ENCODE assay signal across 8 mouse cellular contexts in the genomic region with DNA sequence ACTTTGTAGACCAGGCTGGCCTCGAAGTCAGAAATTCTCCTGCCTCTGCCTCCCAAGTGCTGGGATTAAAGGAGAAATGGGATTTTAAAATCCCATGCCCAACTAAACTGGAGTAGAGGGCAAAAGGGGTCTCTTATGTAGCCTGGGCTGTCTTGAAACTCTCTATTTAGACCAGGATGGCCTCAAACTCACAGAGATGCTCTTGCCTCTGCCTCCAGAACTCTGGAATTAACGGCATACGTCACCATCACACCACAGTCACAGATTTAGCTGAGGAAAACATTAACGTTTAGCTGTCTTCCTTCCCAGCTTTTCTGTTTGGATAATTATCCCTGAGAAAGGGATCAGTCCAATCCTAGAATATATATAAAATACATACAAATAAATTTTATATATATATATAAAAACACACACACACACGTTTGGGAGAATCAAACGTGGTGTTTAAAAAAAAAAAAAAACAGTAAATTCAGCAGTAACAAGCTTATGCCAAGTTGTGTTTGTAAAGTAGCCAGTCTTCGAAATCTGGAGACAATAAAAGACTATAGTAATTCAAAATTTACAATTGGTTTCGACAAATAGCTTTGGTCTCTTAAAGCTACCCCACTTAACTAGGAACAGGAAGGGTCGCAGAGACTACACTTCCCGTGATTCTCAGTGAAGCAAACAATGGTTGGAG. TPM values are rescaled to one million over a fixed set of nuclear protein-coding genes. Genes with fewer than 3 reads are reported as not detected.
A peak's percentile ranks its signal among the peaks of the same experiment; 100 is the strongest.
DNase-seq lines count a peak whose midpoint lies in the region; ATAC-seq lines count a peak whose summit lies in the region.

No protein-coding gene starts in this region.

- no peak for DNase-seq in heart, adult 9 months (ENCODE audit: low spot score in 2 of 2)
- DNase-seq in midbrain, embryonic 14.5 days = no peak
- DNase-seq in midbrain, embryonic 11.5 days (ENCODE audit: low spot score, missing footprints) = no peak
- no peak for DNase-seq in thymus, postnatal 36 days
- DNase-seq in adrenal gland, adult 2 months = no peak

- WGBS in heart, embryonic 14.5 days = 48% methylated on average over 10 of the region's 10 CpGs
- 50% methylated on average over 10 of the region's 10 CpGs for WGBS in midbrain, embryonic 14.5 days
- 52% methylated on average over 10 of the region's 10 CpGs for WGBS in midbrain, embryonic 11.5 days
- WGBS in hindbrain, embryonic 16.5 days = 48% methylated on average over 10 of the region's 10 CpGs
- WGBS in stomach, embryonic 15.5 days = 42% methylated on average over 10 of the region's 10 CpGs

- H3K27ac ChIP-seq in heart, embryonic 14.5 days (replicated peaks in 1 of 2; ENCODE audit: control insufficient read depth in 1 of 2, insufficient read depth in 1 of 2, low read depth in 2 of 2, low read length in 2 of 2) = no peak overlapping the region
- no peak overlapping the region for H3K27ac ChIP-seq in midbrain, embryonic 14.5 days (replicated peaks; ENCODE audit: low read depth, low read length)
- no peak overlapping the region for H3K27ac ChIP-seq in midbrain, embryonic 11.5 days (ENCODE audit: low read depth, low read length)
- no peak overlapping the region for H3K27ac ChIP-seq in hindbrain, embryonic 16.5 days (ENCODE audit: low read depth, low read length)
- no peak overlapping the region for H3K27ac ChIP-seq in stomach, embryonic 15.5 days

- no peaks in the 10 kb centered on the region for H3K9me3 ChIP-seq in heart, embryonic 14.5 days (ENCODE audit: control insufficient read depth, low read length)
- H3K9me3 ChIP-seq in midbrain, embryonic 14.5 days (ENCODE audit: control insufficient read depth, low read length) = no peaks in the 10 kb centered on the region
- H3K9me3 ChIP-seq in midbrain, embryonic 11.5 days (ENCODE audit: control insufficient read depth, low read length) = no peaks in the 10 kb centered on the region
- no peaks in the 10 kb centered on the region for H3K9me3 ChIP-seq in hindbrain, embryonic 16.5 days (ENCODE audit: control insufficient read depth, low read length)
- H3K9me3 ChIP-seq in stomach, embryonic 15.5 days = no peaks in the 10 kb centered on the region

- peaks cover 10 to 26% of the 10 kb centered on the region in 2 experiments for H3K4me1 ChIP-seq in heart, embryonic 14.5 days (ENCODE audit: control insufficient read depth in 2 of 2, insufficient read depth in 2 of 2, low read length in 2 of 2)
- peaks cover 23% of the 10 kb centered on the region for H3K4me1 ChIP-seq in midbrain, embryonic 14.5 days (ENCODE audit: control insufficient read depth, insufficient read depth, low read length)
- H3K4me1 ChIP-seq in midbrain, embryonic 11.5 days (ENCODE audit: control insufficient read depth, insufficient read depth, low read length) = peaks cover 16% of the 10 kb centered on the region
- peaks cover 26% of the 10 kb centered on the region for H3K4me1 ChIP-seq in hindbrain, embryonic 16.5 days (ENCODE audit: control insufficient read depth, insufficient read depth, low read depth, low read length)
- H3K4me1 ChIP-seq in stomach, embryonic 15.5 days = peaks cover 22% of the 10 kb centered on the region

- H3K9ac ChIP-seq in heart, embryonic 14.5 days (ENCODE audit: low read length) = no peak overlapping the region
- H3K9ac ChIP-seq in midbrain, embryonic 14.5 days (replicated peaks; ENCODE audit: low read length) = no peak overlapping the region
- no peak overlapping the region for H3K9ac ChIP-seq in midbrain, embryonic 11.5 days (ENCODE audit: low read length)
- H3K9ac ChIP-seq in hindbrain, embryonic 16.5 days (ENCODE audit: low read depth, low read length) = no peak overlapping the region
- no peak overlapping the region for H3K9ac ChIP-seq in stomach, embryonic 15.5 days

- peaks cover 60% of the 10 kb centered on the region for H3K36me3 ChIP-seq in heart, embryonic 14.5 days (ENCODE audit: control insufficient read depth, insufficient read depth, low read length)
- peaks cover 56% of the 10 kb centered on the region for H3K36me3 ChIP-seq in midbrain, embryonic 14.5 days (ENCODE audit: control insufficient read depth, insufficient read depth, low read length)
- H3K36me3 ChIP-seq in midbrain, embryonic 11.5 days (ENCODE audit: control insufficient read depth, insufficient read depth, low read length) = peaks cover 17% of the 10 kb centered on the region
- peaks cover 22% of the 10 kb centered on the region for H3K36me3 ChIP-seq in hindbrain, embryonic 16.5 days (ENCODE audit: control insufficient read depth, insufficient read depth, low read length)
- peaks cover 41% of the 10 kb centered on the region for H3K36me3 ChIP-seq in stomach, embryonic 15.5 days

- 0 out of 2 replicates have a peak overlapping the region, but pooled peaks have one; percentile 37 for H3K4me2 ChIP-seq in heart, embryonic 14.5 days (ENCODE audit: low read length)
- H3K4me2 ChIP-seq in midbrain, embryonic 14.5 days (ENCODE audit: low read length) = peak overlapping the region; percentile 26; the same call in 1 of the 2 replicates
- H3K4me2 ChIP-seq in midbrain, embryonic 11.5 days = no peak overlapping the region
- H3K4me2 ChIP-seq in hindbrain, embryonic 16.5 days (ENCODE audit: low read length) = peak overlapping the region; percentile 32; the same call in 1 of the 2 replicates
- H3K4me2 ChIP-seq in stomach, embryonic 15.5 days = peak overlapping the region; percentile 37

- no peaks in the 10 kb centered on the region for H3K27me3 ChIP-seq in heart, embryonic 14.5 days (ENCODE audit: control insufficient read depth, insufficient read depth, low read length)
- no peaks in the 10 kb centered on the region for H3K27me3 ChIP-seq in midbrain, embryonic 14.5 days (ENCODE audit: control insufficient read depth, insufficient read depth, low read length)
- no peaks in the 10 kb centered on the region for H3K27me3 ChIP-seq in midbrain, embryonic 11.5 days (ENCODE audit: control insufficient read depth, insufficient read depth, low read length)
- no peaks in the 10 kb centered on the region for H3K27me3 ChIP-seq in hindbrain, embryonic 16.5 days (replicated peaks; ENCODE audit: control insufficient read depth, insufficient read depth, low read length)
- no peaks in the 10 kb centered on the region for H3K27me3 ChIP-seq in stomach, embryonic 15.5 days (replicated peaks)

- H3K4me3 ChIP-seq in heart, embryonic 14.5 days (ENCODE audit: control insufficient read depth in 1 of 2, insufficient read depth in 1 of 2, low read depth in 1 of 2, low read length in 2 of 2) = peak overlapping the region in 1 of 2 experiments; percentile 84; a peak in 1 of 4 replicates
- H3K4me3 ChIP-seq in midbrain, embryonic 14.5 days (replicated peaks; ENCODE audit: low read depth, low read length) = peak overlapping the region; percentile 91; the same call in 1 of the 2 replicates
- H3K4me3 ChIP-seq in midbrain, embryonic 11.5 days (ENCODE audit: low read depth, low read length) = no peak overlapping the region
- no peak overlapping the region for H3K4me3 ChIP-seq in hindbrain, embryonic 16.5 days (ENCODE audit: low read length)
- H3K4me3 ChIP-seq in stomach, embryonic 15.5 days (replicated peaks) = no peak overlapping the region

- ATAC-seq in heart, embryonic 14.5 days (ENCODE audit: insufficient number of reproducible peaks, insufficient read depth, low FRiP score, low read depth) = no peak
- ATAC-seq in midbrain, embryonic 14.5 days (ENCODE audit: low FRiP score, low TSS enrichment) = no peak
- no peak for ATAC-seq in midbrain, embryonic 11.5 days (ENCODE audit: low FRiP score)
- ATAC-seq in hindbrain, embryonic 16.5 days = no peak
- no peak for ATAC-seq in stomach, embryonic 15.5 days (ENCODE audit: insufficient read depth, low FRiP score, low read depth)

RNA-seq across cellular contexts. Expression of a gene that starts 0.5 kb away (rescaled TPM):
- 451 and 502 TPM in 2 replicates for polyA plus RNA-seq in heart, embryonic 14.5 days (2014; fragmentation: Nextera tagmentation; extraction: Ambion mirVana)
- 1,285 and 1,320 TPM in 2 replicates for polyA plus RNA-seq in midbrain, embryonic 14.5 days (2014; fragmentation: Nextera tagmentation; extraction: Ambion mirVana)
- polyA plus RNA-seq in midbrain, embryonic 11.5 days (2014; fragmentation: Nextera tagmentation; extraction: Ambion mirVana) = 867 and 919 TPM in 2 replicates
- 1,253 and 1,320 TPM in 2 replicates for polyA plus RNA-seq in hindbrain, embryonic 16.5 days (2015; fragmentation: Nextera tagmentation; extraction: Ambion mirVana)
- polyA plus RNA-seq in stomach, embryonic 15.5 days (2015; fragmentation: Nextera tagmentation; extraction: Ambion mirVana) = 518 and 580 TPM in 2 replicates
- total RNA-seq in adrenal gland, adult 2 months (2021) = 100 to 1,000 TPM; 276 to 366 TPM
- 282 and 345 TPM in 2 replicates for polyA plus RNA-seq in adrenal gland, adult 2 months (2012; rRNA removed)

RNA-seq across cellular contexts. Expression of a gene that starts 13.6 kb away (rescaled TPM):
- polyA plus RNA-seq in heart, embryonic 14.5 days (2014; fragmentation: Nextera tagmentation; extraction: Ambion mirVana) = 37.1 and 46.0 TPM in 2 replicates
- 69.6 and 79.9 TPM in 2 replicates for polyA plus RNA-seq in midbrain, embryonic 14.5 days (2014; fragmentation: Nextera tagmentation; extraction: Ambion mirVana)
- 62.2 and 64.4 TPM in 2 replicates for polyA plus RNA-seq in midbrain, embryonic 11.5 days (2014; fragmentation: Nextera tagmentation; extraction: Ambion mirVana)
- 81.0 and 90.7 TPM in 2 replicates for polyA plus RNA-seq in hindbrain, embryonic 16.5 days (2015; fragmentation: Nextera tagmentation; extraction: Ambion mirVana)
- 50.6 and 65.0 TPM in 2 replicates for polyA plus RNA-seq in stomach, embryonic 15.5 days (2015; fragmentation: Nextera tagmentation; extraction: Ambion mirVana)
- total RNA-seq in adrenal gland, adult 2 months (2021) = 100 to 1,000 TPM in 1 of 2 experiments, 10 to 100 TPM in 1; 84.6 to 106 TPM
- 27.6 and 27.7 TPM in 2 replicates for polyA plus RNA-seq in adrenal gland, adult 2 months (2012; rRNA removed)

RNA-seq across cellular contexts. Expression of a gene that starts 18.0 kb away (rescaled TPM):
- polyA plus RNA-seq in heart, embryonic 14.5 days (2014; fragmentation: Nextera tagmentation; extraction: Ambion mirVana) = 20.7 and 21.0 TPM in 2 replicates
- 35.8 and 40.2 TPM in 2 replicates for polyA plus RNA-seq in midbrain, embryonic 14.5 days (2014; fragmentation: Nextera tagmentation; extraction: Ambion mirVana)
- polyA plus RNA-seq in midbrain, embryonic 11.5 days (2014; fragmentation: Nextera tagmentation; extraction: Ambion mirVana) = 47.7 and 49.6 TPM in 2 replicates
- polyA plus RNA-seq in hindbrain, embryonic 16.5 days (2015; fragmentation: Nextera tagmentation; extraction: Ambion mirVana) = 28.5 and 40.4 TPM in 2 replicates
- 21.2 and 26.9 TPM in 2 replicates for polyA plus RNA-seq in stomach, embryonic 15.5 days (2015; fragmentation: Nextera tagmentation; extraction: Ambion mirVana)
- 10 to 100 TPM; 32.3 to 45.5 TPM for total RNA-seq in adrenal gland, adult 2 months (2021)
- polyA plus RNA-seq in adrenal gland, adult 2 months (2012; rRNA removed) = 43.7 and 52.2 TPM in 2 replicates

RNA-seq across cellular contexts. Expression of a gene that starts 36.1 kb away (rescaled TPM):
- polyA plus RNA-seq in heart, embryonic 14.5 days (2014; fragmentation: Nextera tagmentation; extraction: Ambion mirVana) = 67.3 and 69.6 TPM in 2 replicates
- polyA plus RNA-seq in midbrain, embryonic 14.5 days (2014; fragmentation: Nextera tagmentation; extraction: Ambion mirVana) = 65.8 and 97.4 TPM in 2 replicates
- polyA plus RNA-seq in midbrain, embryonic 11.5 days (2014; fragmentation: Nextera tagmentation; extraction: Ambion mirVana) = 141 and 148 TPM in 2 replicates
- 97.3 and 104 TPM in 2 replicates for polyA plus RNA-seq in hindbrain, embryonic 16.5 days (2015; fragmentation: Nextera tagmentation; extraction: Ambion mirVana)
- 90.2 and 95.0 TPM in 2 replicates for polyA plus RNA-seq in stomach, embryonic 15.5 days (2015; fragmentation: Nextera tagmentation; extraction: Ambion mirVana)
- 10 to 100 TPM; 50.2 to 67.1 TPM for total RNA-seq in adrenal gland, adult 2 months (2021)
- 18.4 and 20.7 TPM in 2 replicates for polyA plus RNA-seq in adrenal gland, adult 2 months (2012; rRNA removed)

RNA-seq across cellular contexts. Expression of a gene that starts 54.5 kb away (rescaled TPM):
- polyA plus RNA-seq in heart, embryonic 14.5 days (2014; fragmentation: Nextera tagmentation; extraction: Ambion mirVana) = 0.23 and 0.54 TPM in 2 replicates
- polyA plus RNA-seq in midbrain, embryonic 14.5 days (2014; fragmentation: Nextera tagmentation; extraction: Ambion mirVana) = 12.1 and 15.8 TPM in 2 replicates
- 1.6 and 2.5 TPM in 2 replicates for polyA plus RNA-seq in midbrain, embryonic 11.5 days (2014; fragmentation: Nextera tagmentation; extraction: Ambion mirVana)
- 31.9 and 36.8 TPM in 2 replicates for polyA plus RNA-seq in hindbrain, embryonic 16.5 days (2015; fragmentation: Nextera tagmentation; extraction: Ambion mirVana)
- polyA plus RNA-seq in stomach, embryonic 15.5 days (2015; fragmentation: Nextera tagmentation; extraction: Ambion mirVana) = 5.5 and 7.3 TPM in 2 replicates
- total RNA-seq in adrenal gland, adult 2 months (2021) = 1 to 10 TPM; 1.3 to 1.4 TPM
- polyA plus RNA-seq in adrenal gland, adult 2 months (2012; rRNA removed) = 3.7 and 5.9 TPM in 2 replicates
